In genomic region chr16:32618946-32619345, GRCm38 (mm10) we compare ENCODE assay signal across 18 mouse cellular contexts.
"Had no signal": no experiment of that assay in that cellular context is flagged by ENCODE, and none has a peak within 500 bp of the region (broad histone marks: within the 10 kb centered on the region; RNA-seq: fewer than 3 reads in every experiment).

No protein-coding gene starts in this region.

- ATAC-seq: midbrain, embryonic 16.5 days had no signal

- H3K9me3 ChIP-seq: limb, embryonic 15.5 days; liver, embryonic 15.5 days; midbrain, embryonic 10.5 days; midbrain, embryonic 12.5 days; neural tube, embryonic 13.5 days; neural tube, embryonic 15.5 days had no signal

- DNase-seq: lung, embryonic 14.5 days; midbrain, embryonic 14.5 days; retina, postnatal 1 day; right cerebral cortex, adult 18-20 months; right cerebral cortex, postnatal 25 days; right cerebral cortex, postnatal 4 days; spleen, adult 18-20 months; thymus, adult 18-20 months; thymus, postnatal 14 days; thymus, postnatal 36 days had no signal

- H3K27me3 ChIP-seq: limb, embryonic 15.5 days; liver, embryonic 15.5 days; midbrain, embryonic 12.5 days; neural tube, embryonic 13.5 days; neural tube, embryonic 15.5 days had no signal

- H3K9ac ChIP-seq: limb, embryonic 15.5 days; liver, embryonic 15.5 days; lung, embryonic 14.5 days; midbrain, embryonic 12.5 days; neural tube, embryonic 13.5 days; neural tube, embryonic 15.5 days had no signal

- H3K4me2 ChIP-seq: limb, embryonic 15.5 days; liver, embryonic 15.5 days; lung, embryonic 14.5 days; midbrain, embryonic 12.5 days; neural tube, embryonic 13.5 days; neural tube, embryonic 15.5 days had no signal

- H3K4me1 ChIP-seq: limb, embryonic 15.5 days; midbrain, embryonic 10.5 days; midbrain, embryonic 12.5 days; neural tube, embryonic 13.5 days; neural tube, embryonic 15.5 days had no signal

- H3K27ac ChIP-seq: limb, embryonic 15.5 days; midbrain, embryonic 10.5 days; midbrain, embryonic 12.5 days; neural tube, embryonic 13.5 days; neural tube, embryonic 15.5 days had no signal

- H3K4me3 ChIP-seq: limb, embryonic 15.5 days; liver, embryonic 15.5 days; midbrain, embryonic 10.5 days; midbrain, embryonic 12.5 days; myocyte; neural tube, embryonic 13.5 days; neural tube, embryonic 15.5 days had no signal
